Mouse (Mus musculus): ENCODE results near the gene Zfp747. TPM values are rescaled to one million over a fixed set of nuclear protein-coding genes. Genes with fewer than 3 reads are reported as not detected.

Gene Zfp747
- polyA plus RNA-seq, 1 experiment from 2014 or later, result 10.2 TPM

Other genes with a start within 250 kb of the Zfp747 start
- 0.10 and 0.13 TPM in 2 replicates for gene Spn, start 238.2 kb downstream of the Zfp747 start, polyA plus RNA-seq (2016; fragmentation: Nextera tagmentation; extraction: Ambion mirVana)
- gene Cd2bp2, start 180.0 kb downstream of the Zfp747 start, polyA plus RNA-seq (2016; fragmentation: Nextera tagmentation; extraction: Ambion mirVana), result 98.9 and 103 TPM in 2 replicates
- 42.9 and 44.4 TPM in 2 replicates for gene Tbc1d10b, start 167.6 kb downstream of the Zfp747 start, polyA plus RNA-seq (2016; fragmentation: Nextera tagmentation; extraction: Ambion mirVana)
- gene Mylpf, start 167.2 kb downstream of the Zfp747 start, polyA plus RNA-seq (2016; fragmentation: Nextera tagmentation; extraction: Ambion mirVana), result 12.6 and 13.1 TPM in 2 replicates
- 79.4 and 82.0 TPM in 2 replicates for gene Zfp553, start 143.0 kb downstream of the Zfp747 start, polyA plus RNA-seq (2016; fragmentation: Nextera tagmentation; extraction: Ambion mirVana)
- 38.6 and 41.1 TPM in 2 replicates for gene Sept1, start 142.9 kb downstream of the Zfp747 start, polyA plus RNA-seq (2016; fragmentation: Nextera tagmentation; extraction: Ambion mirVana)
- 55.0 and 62.0 TPM in 2 replicates for gene Zfp771, start 131.8 kb downstream of the Zfp747 start, polyA plus RNA-seq (2016; fragmentation: Nextera tagmentation; extraction: Ambion mirVana)
- gene Dctpp1, start 115.3 kb downstream of the Zfp747 start, polyA plus RNA-seq (2016; fragmentation: Nextera tagmentation; extraction: Ambion mirVana), result 165 and 174 TPM in 2 replicates
- 71.4 and 72.7 TPM in 2 replicates for gene Sephs2, start 102.0 kb downstream of the Zfp747 start, polyA plus RNA-seq (2016; fragmentation: Nextera tagmentation; extraction: Ambion mirVana)
- 0.46 and 0.52 TPM in 2 replicates for gene Itgal, start 79.8 kb downstream of the Zfp747 start, polyA plus RNA-seq (2016; fragmentation: Nextera tagmentation; extraction: Ambion mirVana)
- gene Zfp768, start 30.5 kb downstream of the Zfp747 start, polyA plus RNA-seq (2016; fragmentation: Nextera tagmentation; extraction: Ambion mirVana), result 20.5 and 22.3 TPM in 2 replicates
- 5.8 and 7.2 TPM in 2 replicates for gene 9130019O22Rik, start 11.1 kb upstream of the Zfp747 start, polyA plus RNA-seq (2016; fragmentation: Nextera tagmentation; extraction: Ambion mirVana)
- gene E430018J23Rik, start 17.6 kb upstream of the Zfp747 start, polyA plus RNA-seq (2016; fragmentation: Nextera tagmentation; extraction: Ambion mirVana), result 6.9 and 7.1 TPM in 2 replicates
- gene Zfp764, start 30.8 kb upstream of the Zfp747 start, polyA plus RNA-seq (2016; fragmentation: Nextera tagmentation; extraction: Ambion mirVana), result 6.7 and 6.8 TPM in 2 replicates
- gene Zfp688, start 46.0 kb upstream of the Zfp747 start, polyA plus RNA-seq (2016; fragmentation: Nextera tagmentation; extraction: Ambion mirVana), result 31.9 and 34.0 TPM in 2 replicates
- gene Zfp689, start 73.1 kb upstream of the Zfp747 start, polyA plus RNA-seq (2016; fragmentation: Nextera tagmentation; extraction: Ambion mirVana), result 18.2 and 19.3 TPM in 2 replicates
- gene Prr14, start 83.6 kb upstream of the Zfp747 start, polyA plus RNA-seq (2016; fragmentation: Nextera tagmentation; extraction: Ambion mirVana), result 63.1 and 69.2 TPM in 2 replicates
- 13.9 and 14.2 TPM in 2 replicates for gene Fbrs, start 103.1 kb upstream of the Zfp747 start, polyA plus RNA-seq (2016; fragmentation: Nextera tagmentation; extraction: Ambion mirVana)
- gene Srcap, start 135.9 kb upstream of the Zfp747 start, polyA plus RNA-seq (2016; fragmentation: Nextera tagmentation; extraction: Ambion mirVana), result 94.6 and 98.3 TPM in 2 replicates
- gene Gm42715, start 143.5 kb upstream of the Zfp747 start, polyA plus RNA-seq (2016; fragmentation: Nextera tagmentation; extraction: Ambion mirVana), result 19.4 and 20.1 TPM in 2 replicates
- 3.5 and 6.3 TPM in 2 replicates for gene Tmem265, start 185.3 kb upstream of the Zfp747 start, polyA plus RNA-seq (2016; fragmentation: Nextera tagmentation; extraction: Ambion mirVana)
- 53.6 and 54.1 TPM in 2 replicates for gene Phkg2, start 197.3 kb upstream of the Zfp747 start, polyA plus RNA-seq (2016; fragmentation: Nextera tagmentation; extraction: Ambion mirVana)
- 11.9 and 16.1 TPM in 2 replicates for gene Ccdc189, start 212.5 kb upstream of the Zfp747 start, polyA plus RNA-seq (2016; fragmentation: Nextera tagmentation; extraction: Ambion mirVana)
- gene Rnf40, start 212.7 kb upstream of the Zfp747 start, polyA plus RNA-seq (2016; fragmentation: Nextera tagmentation; extraction: Ambion mirVana), result 68.6 and 71.1 TPM in 2 replicates
- gene Zfp629, start 239.7 kb upstream of the Zfp747 start, polyA plus RNA-seq (2016; fragmentation: Nextera tagmentation; extraction: Ambion mirVana), result 39.9 and 42.8 TPM in 2 replicates